Mouse (Mus musculus): ENCODE data around the gene Anks1b. TPM values are rescaled to one million over a fixed set of nuclear protein-coding genes. Genes with fewer than 3 reads are reported as not detected.
"Not testable (repeated sequence)": the region's sequence is repeated elsewhere in the genome, so short reads cannot be mapped to it uniquely, and the experiment has no call there.

Gene Anks1b
- polyA plus RNA-seq, 1 experiment from 2014 or later, result 2.8 TPM

GRCm38 (mm10) chr10:90599726-90600531 lies 726.6 kb downstream of the Anks1b start:
- Histone ChIP-seq H3K27ac (no peak overlapping the region), H3K4me1 (peaks cover 6% of the 10 kb centered on the region), H3K9ac (no peak overlapping the region), H3K9me3 (no peaks in the 10 kb centered on the region), H3K36me3 (no peaks in the 10 kb centered on the region), H3K4me3 (no peak overlapping the region), H3K27me3 (no peaks in the 10 kb centered on the region), H3K4me2 (replicated peaks) (no peak overlapping the region)
- WGBS, result 82% methylated on average over 14 of the region's 14 CpGs
- no peak for ATAC-seq (ENCODE audit: insufficient number of reproducible peaks, insufficient read depth, low FRiP score, low TSS enrichment)

- H3K27ac ChIP-seq, result no peak overlapping the region
- no peaks in the 10 kb centered on the region for H3K4me1 ChIP-seq
- no peak overlapping the region for H3K9ac ChIP-seq
- no peak overlapping the region for H3K4me2 ChIP-seq (replicated peaks)
- H3K4me3 ChIP-seq, result no peak overlapping the region
- H3K36me3 ChIP-seq, result no peaks in the 10 kb centered on the region
- no peak for ATAC-seq (ENCODE audit: insufficient number of reproducible peaks, insufficient read depth, low FRiP score, low TSS enrichment)
- H3K27me3 ChIP-seq, result no peaks in the 10 kb centered on the region
- no peaks in the 10 kb centered on the region for H3K9me3 ChIP-seq
- 70% methylated on average over 3 of the region's 3 CpGs for WGBS
These were observed 734.3 kb downstream of the Anks1b start for GRCm38 (mm10) chr10:90607586-90607985.

- Histone ChIP-seq H3K27me3 (no peaks in the 10 kb centered on the region), H3K9me3 (no peaks in the 10 kb centered on the region), H3K36me3 (no peaks in the 10 kb centered on the region), H3K4me3 (no peak overlapping the region), H3K27ac (no peak overlapping the region), H3K4me1 (no peaks in the 10 kb centered on the region), H3K9ac (no peak overlapping the region), H3K4me2 (replicated peaks) (no peak overlapping the region)
- ATAC-seq (ENCODE audit: insufficient number of reproducible peaks, insufficient read depth, low FRiP score, low TSS enrichment), result no peak
- WGBS, result 91% methylated on average over 7 of the region's 7 CpGs
These were observed 736.1 kb downstream of the Anks1b start for GRCm38 (mm10) chr10:90609437-90609836.

- H3K4me1 ChIP-seq, result no peaks in the 10 kb centered on the region
- no peaks in the 10 kb centered on the region for H3K36me3 ChIP-seq
- 93% methylated on average over 3 of the region's 3 CpGs for WGBS
- no peak for ATAC-seq (ENCODE audit: insufficient number of reproducible peaks, insufficient read depth, low FRiP score, low TSS enrichment)
- no peak overlapping the region for H3K9ac ChIP-seq
- no peak overlapping the region for H3K4me2 ChIP-seq (replicated peaks)
- no peaks in the 10 kb centered on the region for H3K27me3 ChIP-seq
- no peak overlapping the region for H3K27ac ChIP-seq
- no peak overlapping the region for H3K4me3 ChIP-seq
- H3K9me3 ChIP-seq, result no peaks in the 10 kb centered on the region
These were observed 739.7 kb downstream of the Anks1b start for GRCm38 (mm10) chr10:90613051-90613450.

GRCm38 (mm10) chr10:90615196-90615595 lies 741.9 kb downstream of the Anks1b start:
- Histone ChIP-seq H3K4me3 (no peak overlapping the region), H3K9ac (no peak overlapping the region), H3K4me1 (no peaks in the 10 kb centered on the region), H3K9me3 (no peaks in the 10 kb centered on the region), H3K36me3 (no peaks in the 10 kb centered on the region), H3K27ac (no peak overlapping the region), H3K27me3 (no peaks in the 10 kb centered on the region), H3K4me2 (replicated peaks) (no peak overlapping the region)
- 75% methylated on average over 2 of the region's 2 CpGs for WGBS
- ATAC-seq (ENCODE audit: insufficient number of reproducible peaks, insufficient read depth, low FRiP score, low TSS enrichment), result no peak

GRCm38 (mm10) chr10:90616622-90617021 lies 743.3 kb downstream of the Anks1b start:
- no peak for ATAC-seq (ENCODE audit: insufficient number of reproducible peaks, insufficient read depth, low FRiP score, low TSS enrichment)
- 91% methylated on average over 2 of the region's 2 CpGs for WGBS

GRCm38 (mm10) chr10:90617664-90618296 lies 744.5 kb downstream of the Anks1b start:
- Histone ChIP-seq H3K27me3 (no peaks in the 10 kb centered on the region), H3K27ac (no peak overlapping the region), H3K4me2 (replicated peaks) (no peak overlapping the region), H3K4me1 (no peaks in the 10 kb centered on the region), H3K36me3 (no peaks in the 10 kb centered on the region), H3K9me3 (no peaks in the 10 kb centered on the region), H3K4me3 (no peak overlapping the region), H3K9ac (no peak overlapping the region)
- ATAC-seq (ENCODE audit: insufficient number of reproducible peaks, insufficient read depth, low FRiP score, low TSS enrichment), result no peak
- WGBS, result 84% methylated on average over 7 of the region's 7 CpGs

More at GRCm38 (mm10) chr10:90616622-90617021, 743.3 kb downstream of the Anks1b start:
- Histone ChIP-seq H3K4me3 (no peak overlapping the region), H3K4me2 (replicated peaks) (no peak overlapping the region), H3K9ac (no peak overlapping the region), H3K4me1 (no peaks in the 10 kb centered on the region), H3K9me3 (no peaks in the 10 kb centered on the region), H3K27ac (no peak overlapping the region), H3K27me3 (no peaks in the 10 kb centered on the region), H3K36me3 (no peaks in the 10 kb centered on the region)

GRCm38 (mm10) chr10:90627532-90627931 lies 754.2 kb downstream of the Anks1b start:
- WGBS, result 82% methylated on average over 5 of the region's 5 CpGs
- Histone ChIP-seq H3K36me3 (no peaks in the 10 kb centered on the region), H3K4me2 (replicated peaks) (no peak overlapping the region), H3K9me3 (no peaks in the 10 kb centered on the region), H3K9ac (no peak overlapping the region), H3K4me1 (no peaks in the 10 kb centered on the region), H3K27me3 (no peaks in the 10 kb centered on the region), H3K27ac (no peak overlapping the region), H3K4me3 (no peak overlapping the region)
- no peak for ATAC-seq (ENCODE audit: insufficient number of reproducible peaks, insufficient read depth, low FRiP score, low TSS enrichment)

- 81% methylated on average over 7 of the region's 7 CpGs for WGBS
These were observed 756.9 kb downstream of the Anks1b start for GRCm38 (mm10) chr10:90630099-90630698.

GRCm38 (mm10) chr10:90630794-90631193 lies 757.5 kb downstream of the Anks1b start:
- not testable (repeated sequence) for ATAC-seq (ENCODE audit: insufficient number of reproducible peaks, insufficient read depth, low FRiP score, low TSS enrichment); H3K27ac ChIP-seq; H3K27me3 ChIP-seq; H3K9me3 ChIP-seq; H3K4me1 ChIP-seq; H3K9ac ChIP-seq; H3K36me3 ChIP-seq; H3K4me3 ChIP-seq; H3K4me2 ChIP-seq (replicated peaks)
- 84% methylated on average over 3 of the region's 3 CpGs for whole genome bisulfite sequencing

More at GRCm38 (mm10) chr10:90630099-90630698, 756.9 kb downstream of the Anks1b start:
- no peaks in the 10 kb centered on the region for H3K4me1 ChIP-seq
- no peaks in the 10 kb centered on the region for H3K9me3 ChIP-seq
- no peak overlapping the region for H3K9ac ChIP-seq
- no peak overlapping the region for H3K27ac ChIP-seq
- ATAC-seq (ENCODE audit: insufficient number of reproducible peaks, insufficient read depth, low FRiP score, low TSS enrichment), result no peak
- H3K4me3 ChIP-seq, result no peak overlapping the region
- no peaks in the 10 kb centered on the region for H3K27me3 ChIP-seq
- no peak overlapping the region for H3K4me2 ChIP-seq (replicated peaks)
- H3K36me3 ChIP-seq, result no peaks in the 10 kb centered on the region

- no peaks in the 10 kb centered on the region for H3K27me3 ChIP-seq
- no peak overlapping the region for H3K4me2 ChIP-seq (replicated peaks)
- no peak for ATAC-seq (ENCODE audit: insufficient number of reproducible peaks, insufficient read depth, low FRiP score, low TSS enrichment)
- 85% methylated on average over 4 of the region's 4 CpGs for WGBS
- no peaks in the 10 kb centered on the region for H3K36me3 ChIP-seq
- no peak overlapping the region for H3K27ac ChIP-seq
- no peak overlapping the region for H3K4me3 ChIP-seq
- H3K9me3 ChIP-seq, result no peaks in the 10 kb centered on the region
- no peak overlapping the region for H3K9ac ChIP-seq
- no peaks in the 10 kb centered on the region for H3K4me1 ChIP-seq
These were observed 764.0 kb downstream of the Anks1b start for GRCm38 (mm10) chr10:90637352-90637751.

- ATAC-seq (ENCODE audit: insufficient number of reproducible peaks, insufficient read depth, low FRiP score, low TSS enrichment), result no peak
- no peaks in the 10 kb centered on the region for H3K27me3 ChIP-seq
- no peaks in the 10 kb centered on the region for H3K36me3 ChIP-seq
- no peaks in the 10 kb centered on the region for H3K9me3 ChIP-seq
- no peak overlapping the region for H3K9ac ChIP-seq
- H3K27ac ChIP-seq, result no peak overlapping the region
- 74% methylated on average over 2 of the region's 2 CpGs for WGBS
- H3K4me3 ChIP-seq, result no peak overlapping the region
- H3K4me2 ChIP-seq (replicated peaks), result no peak overlapping the region
- H3K4me1 ChIP-seq, result no peaks in the 10 kb centered on the region
These were observed 776.4 kb downstream of the Anks1b start for GRCm38 (mm10) chr10:90649681-90650080.

Data from embryonic facial prominence, embryonic 12.5 days (tissue).